Mouse (Mus musculus) testis, adult 2 months (tissue): ENCODE data around the gene Gpr68.

ENCODE experiments used
- CTCF ChIP-seq: fragments of 200-500 bp; IDR thresholded peaks from 2 replicates; pipeline ENCODE4 v1.5.1; 2012; ENCODE audit warnings: low read depth, mild to moderate bottlenecking, inconsistent platforms, low read length, moderate library complexity; ENCODE audit not compliant: control insufficient read depth, insufficient read depth, insufficient replicate concordance
- POLR2A ChIP-seq: fragments of 200-500 bp; IDR thresholded peaks from 2 replicates; pipeline ENCODE4 v1.6.1; 2012; ENCODE audit warnings: low read depth, mild to moderate bottlenecking, inconsistent platforms, low read length, moderate library complexity; ENCODE audit not compliant: control insufficient read depth

DNA sequence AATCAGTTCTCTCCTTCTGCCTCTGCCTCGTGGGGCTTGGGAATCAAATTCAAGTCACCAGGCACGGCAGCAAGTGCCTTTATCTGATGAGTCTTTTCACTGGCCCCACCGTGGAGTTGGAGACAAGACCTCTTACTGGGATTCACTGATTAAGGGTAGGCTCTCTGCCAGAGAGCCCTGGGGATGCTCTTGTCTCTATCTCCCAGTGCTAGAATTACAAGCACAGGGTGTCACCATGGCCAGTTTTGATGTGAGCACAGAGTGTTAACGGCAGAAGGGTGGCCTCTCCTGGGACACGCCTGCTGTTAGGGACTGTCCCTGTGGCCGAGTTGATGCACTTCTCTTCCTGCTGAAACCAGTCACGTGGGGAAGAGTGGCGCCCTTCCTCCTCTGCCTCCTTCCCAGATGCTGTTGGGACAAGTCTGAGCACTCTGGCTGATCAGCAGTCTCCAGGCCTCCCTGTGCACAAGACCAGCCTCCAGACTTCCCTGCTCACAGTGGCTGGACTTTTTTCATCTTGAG is 68.9 kb downstream of the Gpr68 start:
- TF ChIP-seq POLR2A (no peak), CTCF (no peak)
